Mouse (Mus musculus) cerebral cortex, adult 2 months (tissue): Measurements from ENCODE around the gene Dnm1l.

Source experiments
- WGBS: fragments of 180-500 bp; shearing (Covaris S2); methylation state at CpG from one replicate; pipeline ENCODE4 v1.1.7; 2018; 5-methylcytosine and 5-hydroxymethylcytosine counted together

Dnm1l gene

DNA sequence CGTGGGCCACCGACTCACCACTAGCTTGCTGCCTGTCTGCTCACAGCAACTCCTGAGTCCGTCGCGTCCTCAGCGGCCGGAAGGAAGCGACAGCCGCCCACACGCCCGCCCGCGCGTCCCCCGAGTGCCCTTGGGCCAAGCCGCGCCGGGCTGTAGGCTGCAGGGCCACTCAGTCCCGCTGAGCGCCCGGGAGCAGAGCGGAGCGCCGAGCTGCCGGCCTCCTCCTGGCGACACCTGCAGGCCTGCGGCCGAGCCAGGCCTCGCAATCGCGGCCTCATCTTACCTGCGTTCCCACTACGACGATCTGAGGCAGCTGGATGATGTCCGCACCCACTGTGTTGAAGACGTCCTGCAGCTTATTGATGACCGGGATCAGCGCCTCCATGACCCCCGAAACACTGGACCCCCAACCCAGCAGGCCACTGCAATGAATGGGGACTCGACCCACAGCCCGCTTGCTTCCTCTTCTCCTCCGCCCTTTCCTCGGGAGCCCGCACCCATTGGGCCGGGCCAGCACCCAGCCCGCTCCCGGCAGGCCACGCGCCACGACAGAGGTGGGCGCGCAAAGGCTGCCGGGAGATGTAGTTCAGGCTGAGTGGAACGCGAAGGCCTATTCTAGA lies at the start of gene Dnm1l:
Gene Dnm1l, minus strand, starts transcription at position 479 of the 620 bp plus-strand sequence.
- WGBS: under 1% methylated on average over 55 of the region's 55 CpGs

- 79% methylated on average over 9 of the region's 9 CpGs for whole genome bisulfite sequencing
These were observed 8.5 kb upstream of the Dnm1l start for GRCm38 (mm10) chr16:16367217-16367616.

DNA sequence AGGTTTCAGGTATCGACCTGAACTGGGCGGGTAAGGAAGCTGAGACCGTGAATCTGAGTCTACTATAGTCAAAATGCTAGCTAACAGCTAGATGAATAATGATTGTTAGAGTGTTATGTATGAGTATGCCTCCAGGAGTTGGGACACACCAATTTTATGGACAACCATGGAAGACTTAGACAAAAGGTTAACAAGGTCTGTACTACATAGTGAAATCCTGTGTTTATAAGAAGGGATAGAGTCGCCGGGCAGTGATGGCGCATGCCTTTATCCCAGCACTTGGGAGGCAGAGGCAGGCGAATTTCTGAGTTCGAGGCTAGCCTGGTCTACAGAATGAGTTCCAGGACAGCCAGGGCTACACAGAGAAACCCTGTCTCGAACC lies 333 bp upstream of the Dnm1l start:
- 51% methylated on average over 9 of the region's 9 CpGs for WGBS

GRCm38 (mm10) chr16:16357908-16358307 lies 851 bp downstream of the Dnm1l start:
- 6% methylated on average over 6 of the region's 6 CpGs for WGBS

DNA sequence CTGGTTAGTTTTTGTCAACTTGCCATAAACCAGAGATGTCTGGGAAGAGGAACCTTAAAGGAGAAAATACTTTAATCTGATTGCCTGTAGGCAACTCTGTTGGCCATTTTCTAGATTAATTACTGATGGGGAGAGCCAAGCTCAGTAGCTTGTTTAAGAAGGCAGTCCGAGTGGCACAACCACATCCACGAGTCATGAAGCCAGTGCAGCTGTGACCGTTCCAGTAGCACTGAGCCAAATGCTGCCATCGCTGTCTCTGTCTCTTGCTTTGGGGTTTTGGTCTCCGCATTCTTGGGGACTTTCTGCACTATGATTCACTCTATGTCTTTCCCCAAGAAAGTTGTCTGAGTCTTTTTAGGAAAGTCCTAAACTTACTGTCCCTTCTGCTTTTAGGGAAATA lies 12.3 kb downstream of the Dnm1l start:
- 75% methylated on average over 5 of the region's 5 CpGs for WGBS

GRCm38 (mm10) chr16:16325775-16326336 lies 32.9 kb downstream of the Dnm1l start:
- WGBS: 76% methylated on average over 5 of the region's 5 CpGs

GRCm38 (mm10) chr16:16311319-16311718 lies 47.4 kb downstream of the Dnm1l start:
- WGBS: 88% methylated on average over 5 of the region's 5 CpGs

GRCm38 (mm10) chr16:16303888-16304287 lies 54.9 kb downstream of the Dnm1l start:
- 21% methylated on average over 7 of the region's 7 CpGs for WGBS

GRCm38 (mm10) chr16:16303138-16303827 lies 55.5 kb downstream of the Dnm1l start:
- under 1% methylated on average over 61 of the region's 61 CpGs for WGBS

DNA sequence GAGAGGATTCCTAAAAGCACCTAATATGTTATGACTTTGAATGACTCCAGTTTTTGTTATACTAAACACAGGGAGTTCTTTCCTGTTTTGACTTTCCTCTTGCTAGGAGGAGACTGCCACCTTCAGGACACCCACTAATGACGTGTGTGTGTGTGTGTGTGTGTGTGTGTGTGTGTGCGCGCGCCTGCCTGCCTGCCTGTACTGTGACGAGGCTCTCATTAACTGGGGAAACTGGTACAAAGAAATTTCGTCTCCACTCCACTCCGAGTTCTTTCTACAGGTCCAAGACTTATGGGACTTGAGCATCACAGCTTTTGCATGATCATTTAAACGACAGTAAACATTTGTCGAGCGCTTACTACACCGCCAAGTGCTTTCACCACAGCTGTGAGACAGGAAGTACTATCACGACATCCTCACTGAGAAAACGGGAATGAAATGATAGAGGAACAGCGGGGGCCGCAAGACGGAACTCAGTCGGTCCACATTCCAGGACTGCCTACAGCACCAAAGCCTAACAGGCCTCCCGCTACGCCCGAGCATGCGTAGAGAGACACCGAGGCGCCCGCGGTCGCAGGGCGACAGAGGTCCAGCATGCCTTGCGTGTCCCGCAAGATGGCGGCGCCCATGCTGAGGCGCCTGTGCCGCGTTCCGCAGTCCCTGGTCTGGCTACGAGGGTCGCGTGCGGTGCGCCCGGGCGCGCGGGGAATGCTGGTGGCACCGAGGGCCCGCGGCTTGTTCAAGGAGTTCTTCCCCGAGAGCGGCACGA lies 56.2 kb downstream of the Dnm1l start, which contains the start of gene Yars2:
Gene Yars2, plus strand, starts transcription at position 597 of the 769 bp plus-strand sequence.
- under 1% methylated on average over 50 of the region's 50 CpGs for WGBS

- 77% methylated on average over 6 of the region's 6 CpGs for WGBS
These were observed 85.0 kb downstream of the Dnm1l start for GRCm38 (mm10) chr16:16273752-16274151.

DNA sequence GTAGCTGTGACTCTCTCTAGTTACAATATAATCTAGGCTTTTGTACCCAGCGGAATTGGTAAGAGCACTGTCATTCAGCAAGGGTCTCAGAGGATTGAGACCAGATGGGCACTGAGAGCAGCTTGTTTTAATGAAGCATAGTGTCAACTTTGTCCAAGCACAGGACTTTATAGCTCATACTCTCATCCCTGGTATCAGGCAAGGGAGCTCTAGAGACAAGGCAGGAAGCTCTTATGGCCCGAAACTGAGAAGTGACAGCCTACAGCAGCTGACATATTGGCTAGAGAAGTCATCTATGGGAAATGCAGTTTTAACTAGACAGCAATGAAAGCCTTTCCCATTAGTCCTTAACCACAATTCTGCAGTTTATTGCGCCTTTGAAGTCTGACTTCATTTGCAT lies 85.8 kb downstream of the Dnm1l start:
- 65% methylated on average over 3 of the region's 3 CpGs for WGBS

- WGBS: 78% methylated on average over 3 of the region's 3 CpGs
These were observed 96.3 kb downstream of the Dnm1l start for GRCm38 (mm10) chr16:16262436-16262835.
